Mouse (Mus musculus) 3T3-L1 (cell line): ENCODE measurements at regions not wholly inside any gene's neighbourhood (a gene's known extent, or its start where the extent isn't known, plus 50 kb on each side); places are given as distances from the start of the nearest gene placed in this dataset.

ENCODE experiments used
- DNase-seq: peaks from one replicate; pipeline ENCODE4 v3.0.0-alpha.2; 2015; ENCODE audit warnings: low read depth, low spot score

GRCm38 (mm10) chr17:93874430-93874829 is 675.6 kb downstream of the Adcyap1 start:
- peak; percentile 4 for DNase-seq

- no peak for DNase-seq
Measured at GRCm38 (mm10) chr17:93905666-93906065, 706.8 kb downstream of the Adcyap1 start.

- peak; percentile 1 for DNase-seq
Measured at GRCm38 (mm10) chr17:93922412-93922811, 723.6 kb downstream of the Adcyap1 start.

GRCm38 (mm10) chr17:93924223-93925006 is 725.6 kb downstream of the Adcyap1 start:
- DNase-seq = no peak
